Mouse (Mus musculus): Measurements from ENCODE around the gene Tsc22d4.

The Tsc22d4 gene

GRCm38 (mm10) chr5:137741023-137741931, 4.3 kb upstream of the Tsc22d4 start, which contains the start of gene Nyap1:
TSS of gene Nyap1 (minus strand) at chr5:137741607.
- in situ Hi-C loops (cut with MboI; ENCODE audit: low sequenced_read_pairs): no loop called here

- in situ Hi-C loops (cut with MboI; ENCODE audit: low sequenced_read_pairs): no loop called here
Measured at GRCm38 (mm10) chr5:137742048-137742447, 3.5 kb upstream of the Tsc22d4 start.

GRCm38 (mm10) chr5:137742836-137743235, 2.7 kb upstream of the Tsc22d4 start:
- in situ Hi-C loops (cut with MboI; ENCODE audit: low sequenced_read_pairs): no loop called here

- in situ Hi-C loops (cut with MboI; ENCODE audit: low sequenced_read_pairs): no loop called here
Measured at GRCm38 (mm10) chr5:137744197-137744596, 1.3 kb upstream of the Tsc22d4 start.

- in situ Hi-C loops (cut with MboI; ENCODE audit: low sequenced_read_pairs): no loop called here
Measured at GRCm38 (mm10) chr5:137746282-137746850, 836 bp downstream of the Tsc22d4 start.

- in situ Hi-C loops (cut with MboI; ENCODE audit: low sequenced_read_pairs): no loop called here
Measured at GRCm38 (mm10) chr5:137746851-137747325, 1.4 kb downstream of the Tsc22d4 start.

GRCm38 (mm10) chr5:137747326-137747961, 1.9 kb downstream of the Tsc22d4 start:
- in situ Hi-C loops (cut with MboI; ENCODE audit: low sequenced_read_pairs): no loop called here

- in situ Hi-C loops (cut with MboI; ENCODE audit: low sequenced_read_pairs): no loop called here
Measured at GRCm38 (mm10) chr5:137748130-137748770, 2.7 kb downstream of the Tsc22d4 start.

- in situ Hi-C loops (cut with MboI; ENCODE audit: low sequenced_read_pairs): no loop called here
Measured at GRCm38 (mm10) chr5:137749196-137749836, 3.8 kb downstream of the Tsc22d4 start.

- in situ Hi-C loops (cut with MboI; ENCODE audit: low sequenced_read_pairs): loop anchor here (25.0 kb wide), 1 partner anchor 213 kb away; the partner anchor contains the start of genes Epo and Gnb2
Measured at GRCm38 (mm10) chr5:137750212-137750611, 4.7 kb downstream of the Tsc22d4 start.

GRCm38 (mm10) chr5:137751221-137751887, 5.8 kb downstream of the Tsc22d4 start:
- in situ Hi-C loops (cut with MboI; ENCODE audit: low sequenced_read_pairs): loop anchor here (25.0 kb wide), 1 partner anchor 214 kb away; the partner anchor contains the start of genes Epo and Gnb2

- in situ Hi-C loops (cut with MboI; ENCODE audit: low sequenced_read_pairs): loop anchor here (25.0 kb wide), 1 partner anchor 215 kb away; the partner anchor contains the start of genes Epo and Gnb2
Measured at GRCm38 (mm10) chr5:137751988-137752387, 6.5 kb downstream of the Tsc22d4 start.

- in situ Hi-C loops (cut with MboI; ENCODE audit: low sequenced_read_pairs): loop anchor here (25.0 kb wide), 1 partner anchor 216 kb away; the partner anchor contains the start of genes Epo and Gnb2
Measured at GRCm38 (mm10) chr5:137753111-137753832, 7.7 kb downstream of the Tsc22d4 start.

- in situ Hi-C loops (cut with MboI; ENCODE audit: low sequenced_read_pairs): loop anchor here (25.0 kb wide), 1 partner anchor 218 kb away; the partner anchor contains the start of genes Epo and Gnb2
Measured at GRCm38 (mm10) chr5:137755425-137755824, 9.9 kb downstream of the Tsc22d4 start.

- in situ Hi-C loops (cut with MboI; ENCODE audit: low sequenced_read_pairs): loop anchor here (25.0 kb wide), 1 partner anchor 219 kb away; the partner anchor contains the start of genes Epo and Gnb2
Measured at GRCm38 (mm10) chr5:137756106-137756505, 10.6 kb downstream of the Tsc22d4 start.

GRCm38 (mm10) chr5:137756882-137757661, 11.5 kb downstream of the Tsc22d4 start:
- in situ Hi-C loops (cut with MboI; ENCODE audit: low sequenced_read_pairs): loop anchor here (25.0 kb wide), 1 partner anchor 220 kb away; the partner anchor contains the start of genes Epo and Gnb2

GRCm38 (mm10) chr5:137757887-137758286, 12.4 kb downstream of the Tsc22d4 start:
- in situ Hi-C loops (cut with MboI; ENCODE audit: low sequenced_read_pairs): loop anchor here (25.0 kb wide), 1 partner anchor 221 kb away; the partner anchor contains the start of genes Epo and Gnb2
